Mouse (Mus musculus) hematopoietic stem cell, adult 5-6 weeks (primary cell): ENCODE data around the gene Urb1. TPM values are rescaled to one million over a fixed set of nuclear protein-coding genes. Genes with fewer than 3 reads are reported as not detected.

Source experiments
- ATAC-seq, 2 experiments: fragments of 125-278 bp in 1 of 2; replicated peaks in 1 of 2; 2 replicates each; pipeline ENCODE4 v1.8.0; 2016 to 2017; ENCODE audit warnings: inconsistent platforms in 2 of 2, mild to moderate bottlenecking in 2 of 2, moderate number of reproducible peaks in 2 of 2, low read depth in 1 of 2, moderate TSS enrichment in 1 of 2; ENCODE audit not compliant: low FRiP score in 2 of 2, poor library complexity in 2 of 2, severe bottlenecking in 2 of 2, insufficient read depth in 1 of 2, low TSS enrichment in 1 of 2
- total RNA-seq: library from RNA; stranded (forward); fragments of 172-1452, 232-1000 nt; gene quantifications from 2 replicates; pipeline ENCODE4 v1.2.3, GENCODE M21; 2017

The Urb1 gene
- total RNA-seq, 1 experiment from 2014 or later: 9.8 TPM

DNA sequence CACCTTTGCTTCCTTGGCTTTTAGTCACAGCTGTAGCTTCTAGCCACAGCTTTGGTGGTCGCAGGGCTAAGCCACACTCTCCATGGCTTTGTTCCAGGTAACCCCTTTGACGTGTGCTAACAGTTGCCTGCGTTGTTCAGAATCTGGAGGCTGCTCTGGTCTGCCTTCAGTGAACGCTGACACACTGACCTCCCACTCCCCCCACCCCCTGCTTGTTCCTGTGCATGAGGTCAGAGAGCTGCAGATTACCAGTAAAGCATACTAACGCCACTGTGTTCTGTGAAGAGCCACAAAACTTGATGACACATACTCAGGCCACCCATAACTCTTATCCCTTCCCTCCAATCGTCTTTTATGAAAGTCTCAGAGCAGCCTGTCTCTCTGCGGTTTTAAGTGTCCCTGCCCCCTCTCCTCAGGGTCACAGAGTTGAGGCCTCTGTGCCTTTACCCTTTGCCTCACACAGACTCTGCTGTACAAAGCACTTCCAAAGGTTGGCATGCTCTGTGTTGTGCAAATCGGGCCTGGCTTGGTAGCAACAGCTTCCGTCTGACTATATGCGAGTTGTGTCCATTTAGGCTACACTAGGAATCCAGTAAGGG, 73.4 kb downstream of the Urb1 start:
- ATAC-seq: no peak

DNA sequence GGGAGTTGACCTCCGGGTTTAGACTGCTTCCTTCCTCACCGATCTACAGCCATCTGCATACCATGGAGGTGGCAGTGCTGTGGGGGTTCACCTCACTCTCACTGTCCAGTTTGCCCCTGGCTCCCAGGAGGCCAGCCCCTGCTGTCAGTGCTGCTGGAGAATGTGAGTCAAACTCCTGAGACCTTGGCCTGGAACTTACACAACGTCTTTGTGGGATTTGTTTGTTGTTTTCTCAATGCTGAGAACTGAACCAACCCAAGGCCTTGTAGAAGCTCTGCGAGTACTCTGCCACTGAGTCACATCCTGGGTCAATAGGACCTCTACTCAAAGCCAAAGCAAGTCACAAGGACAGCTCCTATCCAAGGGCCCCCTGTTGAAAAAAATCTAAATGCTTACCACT, 74.6 kb downstream of the Urb1 start:
- no peak for ATAC-seq

DNA sequence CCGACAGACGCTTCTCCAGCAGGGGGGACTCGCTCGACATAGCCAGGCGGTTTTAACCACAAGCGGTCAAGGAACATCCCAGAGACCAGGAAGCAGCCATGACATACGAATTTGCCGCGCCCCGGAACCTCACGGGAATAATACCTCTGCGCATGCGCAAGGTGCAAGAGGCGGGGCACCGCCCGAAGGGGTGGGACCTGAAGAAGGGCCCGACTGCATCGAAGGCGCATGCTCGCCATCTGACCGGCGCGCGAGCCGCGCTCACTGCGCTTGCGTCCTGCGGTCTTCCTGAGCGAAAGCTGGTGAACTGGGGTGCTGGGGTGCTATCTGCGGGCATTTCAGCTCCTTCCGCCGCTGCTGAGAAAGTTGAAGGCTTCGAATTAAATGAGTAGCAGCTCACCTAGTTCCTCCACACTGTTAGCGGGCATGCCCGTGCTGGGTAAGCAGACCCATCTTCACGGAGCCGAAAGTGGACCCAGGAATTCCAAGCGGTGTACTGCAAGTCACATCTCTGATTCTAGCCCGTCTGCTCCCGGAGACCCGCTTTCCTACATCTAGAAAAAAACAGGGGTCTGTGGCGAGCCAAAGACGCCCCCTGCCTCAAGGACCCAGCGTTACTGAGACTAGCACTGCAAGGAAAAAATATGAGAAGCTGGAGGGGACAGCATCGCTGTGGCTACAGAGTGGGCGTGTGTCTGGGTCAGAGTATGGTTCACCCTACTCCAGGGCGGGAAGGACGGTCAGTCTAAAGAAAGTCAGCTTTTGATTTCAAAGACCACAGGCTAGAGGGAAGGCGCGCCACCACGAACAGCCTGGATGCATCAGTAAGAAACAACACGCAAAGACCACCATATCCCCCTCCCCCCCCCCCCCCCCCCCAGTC, 82.7 kb downstream of the Urb1 start, which contains the start of gene Mis18a:
Gene Mis18a, minus strand, starts transcription at position 172 of the 883 bp plus-strand sequence.
- peak; percentile 92 to 94 for ATAC-seq

DNA sequence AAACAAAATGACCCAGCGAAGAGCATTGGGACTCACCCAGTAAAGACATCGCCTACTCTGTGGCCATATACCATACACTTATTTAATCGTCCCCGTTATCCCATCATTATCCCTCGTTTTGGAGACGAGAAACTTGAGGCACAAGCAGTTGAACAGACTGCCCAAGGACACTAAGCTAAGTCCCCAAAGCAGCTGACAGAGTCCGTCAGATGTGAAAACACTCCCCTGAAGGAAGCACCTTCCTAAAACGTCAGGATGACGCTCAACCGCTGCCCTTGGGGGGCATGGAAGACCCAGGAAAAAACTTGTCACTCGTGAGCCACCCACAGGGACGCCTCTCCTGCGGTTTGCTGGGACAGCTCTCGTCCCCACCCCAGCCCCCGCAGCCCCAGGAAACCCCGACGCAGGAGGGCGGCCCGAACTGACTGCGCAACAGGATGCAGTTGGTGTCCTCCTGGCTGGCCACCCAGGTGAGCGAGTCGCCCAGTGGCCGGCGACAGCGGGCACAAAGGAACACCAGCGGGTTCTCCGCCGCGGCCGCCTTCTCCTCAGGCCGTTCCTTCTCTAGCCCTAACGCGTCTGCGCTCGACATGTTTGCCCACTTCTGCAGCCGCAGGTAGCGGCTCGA, 83.5 kb downstream of the Urb1 start:
- peak; percentile 51 to 54 for ATAC-seq

DNA sequence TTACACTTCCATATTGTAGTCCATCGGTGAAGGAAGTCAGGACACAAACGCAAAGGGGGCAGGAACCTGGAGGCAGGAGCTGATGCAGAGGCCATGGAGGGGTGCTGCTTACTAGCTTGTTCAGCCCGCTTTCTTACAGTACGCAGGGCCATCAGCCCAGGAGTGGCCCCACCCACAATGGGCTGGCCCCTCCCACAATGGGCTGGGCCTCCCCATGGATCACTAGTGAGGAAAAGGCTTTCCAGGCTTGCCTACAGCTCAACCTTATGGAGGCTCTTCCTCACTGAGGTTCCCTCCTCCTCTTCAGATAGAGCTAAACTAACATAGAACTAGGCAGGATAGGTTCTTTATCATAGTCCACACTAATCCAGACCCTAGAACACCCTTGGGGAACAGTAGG, 86.2 kb downstream of the Urb1 start:
- ATAC-seq: no peak

DNA sequence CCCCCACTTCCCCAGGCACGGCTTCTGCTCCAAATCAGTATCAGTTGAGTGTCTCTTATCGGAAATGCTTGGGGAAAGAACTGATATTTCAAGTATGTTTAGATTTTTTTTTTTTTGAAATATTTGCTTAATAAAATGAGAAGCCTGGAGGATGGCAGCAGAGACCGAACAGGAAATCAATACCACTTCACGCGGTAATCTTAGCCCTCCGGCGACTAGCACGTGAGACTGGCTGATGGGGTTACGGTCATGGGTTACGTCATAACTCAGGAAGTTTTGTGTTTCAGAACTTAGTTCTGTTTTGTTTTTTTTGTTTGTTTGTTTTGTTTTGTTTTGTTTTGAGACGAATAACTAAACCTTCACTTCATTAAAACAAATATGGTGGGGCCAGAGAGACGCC, 99.9 kb downstream of the Urb1 start:
- no peak for ATAC-seq

DNA sequence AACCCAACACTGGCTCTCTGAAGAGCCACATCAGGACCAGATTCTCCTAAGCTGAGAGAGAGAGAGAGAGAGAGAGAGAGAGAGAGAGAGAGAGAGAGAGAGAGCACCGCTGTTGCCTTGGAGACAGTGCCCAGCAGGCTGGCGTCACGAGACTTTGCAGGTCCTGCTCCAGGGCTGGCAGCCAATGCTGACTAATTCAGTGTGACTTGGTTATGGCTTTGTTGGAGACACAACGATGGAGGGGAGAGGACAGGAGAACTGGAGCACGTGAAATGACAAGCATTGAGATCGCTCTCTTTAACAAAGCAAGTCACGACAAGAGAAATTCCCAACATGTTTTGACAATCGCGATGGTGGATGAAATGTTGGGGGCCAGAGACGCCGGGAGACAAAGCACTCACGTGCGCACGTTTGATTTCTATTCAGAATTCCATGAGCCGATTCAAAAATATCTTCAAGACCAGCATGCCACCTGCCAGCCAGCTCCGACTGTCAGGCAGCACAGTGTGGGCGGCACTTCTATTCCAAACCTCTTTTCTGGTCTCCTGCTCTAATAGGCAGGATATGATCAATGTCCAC, 100.4 kb downstream of the Urb1 start:
- no peak for ATAC-seq

DNA sequence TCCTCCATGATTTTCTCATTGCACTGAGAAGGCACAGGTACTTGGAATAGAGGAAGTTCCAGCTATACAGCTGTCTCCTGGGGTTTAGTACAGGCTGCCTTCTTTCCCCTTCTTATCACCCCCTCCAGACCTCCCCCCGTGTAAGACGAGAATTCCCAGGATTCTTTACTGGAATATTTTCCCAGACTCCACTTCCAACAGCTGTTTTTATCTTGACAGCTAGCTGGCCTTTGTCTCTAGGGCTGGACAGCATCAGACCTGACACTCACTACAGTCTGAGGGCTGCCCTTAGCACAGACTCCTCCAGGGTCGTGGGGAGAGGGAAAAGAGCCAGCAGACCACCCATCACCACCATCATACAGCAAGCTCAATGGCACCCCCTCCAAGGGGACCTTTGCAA, 103.9 kb downstream of the Urb1 start:
- ATAC-seq: no peak

DNA sequence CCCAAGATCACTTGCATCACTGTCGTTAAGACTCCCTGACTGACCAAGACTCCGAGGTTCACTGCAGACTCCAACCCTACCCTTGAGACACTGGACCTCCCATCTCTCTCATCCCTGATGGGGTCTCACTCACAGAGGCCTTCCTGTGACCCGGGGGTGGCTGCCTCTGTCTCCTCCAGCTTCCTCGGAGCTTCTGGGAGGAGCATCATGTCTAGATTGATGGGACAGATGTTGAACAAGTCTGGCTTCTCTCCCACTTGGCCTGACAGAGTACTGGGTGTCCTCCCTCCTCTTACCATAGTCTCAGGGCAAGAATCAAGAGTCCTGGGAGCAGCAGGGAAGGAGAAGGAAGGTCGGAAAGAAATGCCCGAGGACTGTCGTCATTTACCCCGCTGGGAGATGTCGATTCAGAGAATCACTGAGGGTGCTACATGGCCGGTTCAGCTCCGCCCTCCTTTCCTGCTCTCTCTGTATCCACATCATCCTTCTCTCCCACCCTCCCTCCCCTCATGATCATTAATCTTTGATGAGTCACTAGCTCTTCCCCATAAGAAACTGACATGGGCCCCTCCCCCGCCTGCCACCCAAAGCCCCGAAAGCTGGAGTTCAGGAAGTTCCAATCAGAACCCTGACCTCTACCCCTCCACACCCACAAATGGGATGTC, 105.9 kb downstream of the Urb1 start:
- no peak for ATAC-seq

DNA sequence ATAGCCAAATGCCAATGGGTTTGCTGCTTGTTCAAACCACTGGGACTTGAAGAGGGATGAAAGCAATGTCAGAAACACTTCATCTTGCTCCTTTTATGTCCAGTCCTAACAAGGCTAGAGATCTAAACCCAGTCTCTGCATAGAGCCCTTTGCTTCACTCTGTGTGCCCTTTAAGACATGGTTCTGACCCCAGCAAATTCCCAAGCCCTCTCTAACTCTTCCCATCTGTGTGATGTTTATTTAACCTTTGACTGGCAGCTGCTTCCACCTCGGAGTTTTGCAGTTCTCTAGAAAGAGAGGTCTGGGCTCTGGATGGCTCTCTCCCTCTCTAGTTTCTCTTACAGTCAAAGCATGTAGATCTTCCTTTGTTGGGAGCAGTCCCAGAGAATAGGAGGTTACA, 106.6 kb downstream of the Urb1 start:
- no peak for ATAC-seq

DNA sequence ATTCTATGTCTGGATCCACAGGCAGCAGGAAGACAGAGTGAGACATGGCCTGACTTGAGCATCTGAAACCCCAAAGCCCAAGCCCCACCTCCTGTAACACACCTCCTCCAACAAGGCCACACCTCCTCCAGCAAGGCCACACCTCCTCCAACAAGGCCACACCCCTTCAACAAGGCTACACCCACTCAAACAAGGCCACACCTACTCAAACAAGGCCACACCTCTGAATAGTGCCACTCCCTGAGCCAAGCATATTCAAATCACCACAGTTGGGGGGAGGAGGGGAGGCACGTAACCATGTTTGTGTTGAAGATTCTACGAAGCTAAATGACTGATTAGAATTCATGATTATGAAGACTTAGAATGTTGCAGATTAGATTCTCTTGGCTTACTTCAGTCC, 108.7 kb downstream of the Urb1 start:
- no peak for ATAC-seq

Other genes starting within 250 kb of the Urb1 start
- 34.3 and 45.1 TPM in 2 replicates for gene Mis18a, start 83.0 kb downstream of the Urb1 start, total RNA-seq
- gene Mrap, start 72.2 kb downstream of the Urb1 start, total RNA-seq: not detected in 2 replicates
- not detected in 2 replicates for gene Eva1c, start 16.3 kb upstream of the Urb1 start, total RNA-seq
- gene Cfap298, start 124.7 kb upstream of the Urb1 start, total RNA-seq: 54.6 and 80.8 TPM in 2 replicates
- gene Synj1, start 200.9 kb upstream of the Urb1 start, total RNA-seq: 29.6 and 37.5 TPM in 2 replicates
- 136 and 140 TPM in 2 replicates for gene Paxbp1, start 234.1 kb upstream of the Urb1 start, total RNA-seq